Mouse (Mus musculus): ENCODE measurements around the gene Crlf1. TPM values are rescaled to one million over a fixed set of nuclear protein-coding genes. Genes with fewer than 3 reads are reported as not detected.

Crlf1 gene
- polyA plus RNA-seq, 1 experiment, result 1.3 TPM

Other genes starting within 250 kb of the Crlf1 start
- gene Homer3, start 210.3 kb upstream of the Crlf1 start, polyA plus RNA-seq (2012; ENCODE audit: insufficient read depth, insufficient read length, missing spikeins), result 2.8 and 4.5 TPM in 2 replicates
- gene Ddx49, start 190.7 kb upstream of the Crlf1 start, polyA plus RNA-seq (2012; ENCODE audit: insufficient read depth, insufficient read length, missing spikeins), result 14.1 and 18.1 TPM in 2 replicates
- 158 and 198 TPM in 2 replicates for gene Cope, start 190.6 kb upstream of the Crlf1 start, polyA plus RNA-seq (2012; ENCODE audit: insufficient read depth, insufficient read length, missing spikeins)
- not detected in 2 replicates for gene Cers1, start 177.4 kb upstream of the Crlf1 start, polyA plus RNA-seq (2012; ENCODE audit: insufficient read depth, insufficient read length, missing spikeins)
- not detected in 2 replicates for gene Gdf1, start 163.3 kb upstream of the Crlf1 start, polyA plus RNA-seq (2012; ENCODE audit: insufficient read depth, insufficient read length, missing spikeins)
- 11.7 and 20.8 TPM in 2 replicates for gene Upf1, start 139.9 kb upstream of the Crlf1 start, polyA plus RNA-seq (2012; ENCODE audit: insufficient read depth, insufficient read length, missing spikeins)
- gene Comp, start 119.6 kb upstream of the Crlf1 start, polyA plus RNA-seq (2012; ENCODE audit: insufficient read depth, insufficient read length, missing spikeins), result not detected in 2 replicates
- gene Crtc1, start 53.6 kb upstream of the Crlf1 start, polyA plus RNA-seq (2012; ENCODE audit: insufficient read depth, insufficient read length, missing spikeins), result 3.0 and 4.5 TPM in 2 replicates
- 9.3 and 9.5 TPM in 2 replicates for gene Klhl26, start 16.2 kb upstream of the Crlf1 start, polyA plus RNA-seq (2012; ENCODE audit: insufficient read depth, insufficient read length, missing spikeins)
- gene Tmem59l, start 5.8 kb upstream of the Crlf1 start, polyA plus RNA-seq (2012; ENCODE audit: insufficient read depth, insufficient read length, missing spikeins), result not detected in 2 replicates
- 191 and 207 TPM in 2 replicates for gene Rex1bd, start 13.6 kb downstream of the Crlf1 start, polyA plus RNA-seq (2012; ENCODE audit: insufficient read depth, insufficient read length, missing spikeins)
- gene Uba52, start 17.6 kb downstream of the Crlf1 start, polyA plus RNA-seq (2012; ENCODE audit: insufficient read depth, insufficient read length, missing spikeins), result 977 and 1,552 TPM in 2 replicates
- gene Fkbp8, start 34.6 kb downstream of the Crlf1 start, polyA plus RNA-seq (2012; ENCODE audit: insufficient read depth, insufficient read length, missing spikeins), result 90.9 and 113 TPM in 2 replicates
- 106 and 116 TPM in 2 replicates for gene Kxd1, start 34.8 kb downstream of the Crlf1 start, polyA plus RNA-seq (2012; ENCODE audit: insufficient read depth, insufficient read length, missing spikeins)
- gene Ell, start 46.3 kb downstream of the Crlf1 start, polyA plus RNA-seq (2012; ENCODE audit: insufficient read depth, insufficient read length, missing spikeins), result 7.3 and 9.1 TPM in 2 replicates
- 7.7 and 17.4 TPM in 2 replicates for gene Isyna1, start 101.2 kb downstream of the Crlf1 start, polyA plus RNA-seq (2012; ENCODE audit: insufficient read depth, insufficient read length, missing spikeins)
- gene Ssbp4, start 115.7 kb downstream of the Crlf1 start, polyA plus RNA-seq (2012; ENCODE audit: insufficient read depth, insufficient read length, missing spikeins), result 29.6 and 45.0 TPM in 2 replicates
- gene Lrrc25, start 123.0 kb downstream of the Crlf1 start, polyA plus RNA-seq (2012; ENCODE audit: insufficient read depth, insufficient read length, missing spikeins), result 2.0 TPM in 2 replicates
- 1.7 TPM in 2 replicates for gene Gdf15, start 139.3 kb downstream of the Crlf1 start, polyA plus RNA-seq (2012; ENCODE audit: insufficient read depth, insufficient read length, missing spikeins)
- 31.0 and 37.7 TPM in 2 replicates for gene Pgpep1, start 167.2 kb downstream of the Crlf1 start, polyA plus RNA-seq (2012; ENCODE audit: insufficient read depth, insufficient read length, missing spikeins)
- gene Lsm4, start 180.1 kb downstream of the Crlf1 start, polyA plus RNA-seq (2012; ENCODE audit: insufficient read depth, insufficient read length, missing spikeins), result 89.4 and 121 TPM in 2 replicates
- 106 and 111 TPM in 2 replicates for gene Jund, start 205.8 kb downstream of the Crlf1 start, polyA plus RNA-seq (2012; ENCODE audit: insufficient read depth, insufficient read length, missing spikeins)
- gene Iqcn, start 210.3 kb downstream of the Crlf1 start, polyA plus RNA-seq (2012; ENCODE audit: insufficient read depth, insufficient read length, missing spikeins), result not detected in 2 replicates
- gene Gm3336, start 225.4 kb downstream of the Crlf1 start, polyA plus RNA-seq (2012; ENCODE audit: insufficient read depth, insufficient read length, missing spikeins), result not detected in 2 replicates
- 0.36 and 1.7 TPM in 2 replicates for gene Pde4c, start 230.6 kb downstream of the Crlf1 start, polyA plus RNA-seq (2012; ENCODE audit: insufficient read depth, insufficient read length, missing spikeins)

Data from brown adipose tissue, adult 24 weeks (tissue).